Mouse (Mus musculus): Measurements from ENCODE around the gene Mlst8. TPM values are rescaled to one million over a fixed set of nuclear protein-coding genes. Genes with fewer than 3 reads are reported as not detected.
"Not testable (repeated sequence)": the region's sequence is repeated elsewhere in the genome, so short reads cannot be mapped to it uniquely, and the experiment has no call there.

Gene Mlst8
- polyA plus RNA-seq, 1 experiment from 2014 or later, result 13.4 TPM

- no peak for ATAC-seq (ENCODE audit: low FRiP score, low TSS enrichment)
- no peaks in the 10 kb centered on the region for H3K36me3 ChIP-seq (ENCODE audit: control insufficient read depth, insufficient read depth, low read length)
- H3K9ac ChIP-seq (ENCODE audit: low read length), result no peak overlapping the region
- no peak overlapping the region for H3K27ac ChIP-seq (replicated peaks)
- H3K9me3 ChIP-seq (ENCODE audit: control insufficient read depth, low read length), result no peaks in the 10 kb centered on the region
- 0 out of 2 replicates have a peak, but pooled peaks cover 6% of the 10 kb centered on the region for H3K4me1 ChIP-seq (replicated peaks; ENCODE audit: control insufficient read depth, insufficient read depth)
- H3K4me2 ChIP-seq (replicated peaks; ENCODE audit: low read depth), result no peak overlapping the region
- TF ChIP-seq EP300 (optimal IDR thresholded peaks at IDR 0.05) (no peak), CTCF (IDR thresholded peaks at IDR 0.05; ENCODE audit: low read depth) (no peak)
- DNase-seq (ENCODE audit: low spot score), result no peak
- WGBS, result 91% methylated on average over 5 of the region's 5 CpGs
- no peak overlapping the region for H3K4me3 ChIP-seq (ENCODE audit: low read depth, low read length)
- H3K27me3 ChIP-seq (ENCODE audit: control insufficient read depth, insufficient read depth, low read length), result no peaks in the 10 kb centered on the region
These were observed 10.1 kb downstream of the Mlst8 start for GRCm38 (mm10) chr17:24468636-24469246.

- H3K4me1 ChIP-seq (replicated peaks; ENCODE audit: control insufficient read depth, insufficient read depth), result no peaks in the 10 kb centered on the region
- no peaks in the 10 kb centered on the region for H3K27me3 ChIP-seq (ENCODE audit: control insufficient read depth, insufficient read depth, low read length)
- peak; percentile 47; the same call in 1 of the 2 replicates for ATAC-seq (ENCODE audit: low FRiP score, low TSS enrichment)
- H3K4me2 ChIP-seq (replicated peaks; ENCODE audit: low read depth), result no peak overlapping the region
- peak; percentile 27 for TF ChIP-seq CTCF (IDR thresholded peaks at IDR 0.05; ENCODE audit: low read depth)
- TF ChIP-seq EP300 (optimal IDR thresholded peaks at IDR 0.05), result no peak
- no peaks in the 10 kb centered on the region for H3K36me3 ChIP-seq (ENCODE audit: control insufficient read depth, insufficient read depth, low read length)
- DNase-seq (ENCODE audit: low spot score), result no peak
- H3K4me3 ChIP-seq (ENCODE audit: low read depth, low read length), result no peak overlapping the region
- 53% methylated on average over 6 of the region's 6 CpGs for WGBS
- no peak overlapping the region for H3K9ac ChIP-seq (ENCODE audit: low read length)
- H3K27ac ChIP-seq (replicated peaks), result no peak overlapping the region
- H3K9me3 ChIP-seq (ENCODE audit: control insufficient read depth, low read length), result no peaks in the 10 kb centered on the region
These were observed 15.3 kb downstream of the Mlst8 start for GRCm38 (mm10) chr17:24463374-24464133.

- 76% methylated on average over 1 of the region's 1 CpGs for WGBS
- no peaks in the 10 kb centered on the region for H3K27me3 ChIP-seq (ENCODE audit: control insufficient read depth, insufficient read depth, low read length)
- H3K27ac ChIP-seq (replicated peaks), result no peak overlapping the region
- H3K9ac ChIP-seq (ENCODE audit: low read length), result no peak overlapping the region
- no peak overlapping the region for H3K4me2 ChIP-seq (replicated peaks; ENCODE audit: low read depth)
- no peak for DNase-seq (ENCODE audit: low spot score)
- H3K4me3 ChIP-seq (ENCODE audit: low read depth, low read length), result no peak overlapping the region
- H3K36me3 ChIP-seq (ENCODE audit: control insufficient read depth, insufficient read depth, low read length), result no peaks in the 10 kb centered on the region
- no peak for ATAC-seq (ENCODE audit: low FRiP score, low TSS enrichment)
- TF ChIP-seq CTCF (IDR thresholded peaks at IDR 0.05; ENCODE audit: low read depth) (no peak), EP300 (optimal IDR thresholded peaks at IDR 0.05) (no peak)
- no peaks in the 10 kb centered on the region for H3K9me3 ChIP-seq (ENCODE audit: control insufficient read depth, low read length)
- H3K4me1 ChIP-seq (replicated peaks; ENCODE audit: control insufficient read depth, insufficient read depth), result no peaks in the 10 kb centered on the region
These were observed 15.9 kb downstream of the Mlst8 start for GRCm38 (mm10) chr17:24462932-24463331.

GRCm38 (mm10) chr17:24461580-24461979 lies 17.3 kb downstream of the Mlst8 start:
- ATAC-seq (ENCODE audit: low FRiP score, low TSS enrichment), result peak; percentile 58; the same call in 1 of the 2 replicates
- H3K9ac ChIP-seq (ENCODE audit: low read length), result no peak overlapping the region
- no peaks in the 10 kb centered on the region for H3K9me3 ChIP-seq (ENCODE audit: control insufficient read depth, low read length)
- H3K27ac ChIP-seq (replicated peaks), result no peak overlapping the region
- TF ChIP-seq CTCF (IDR thresholded peaks at IDR 0.05; ENCODE audit: low read depth) (peak; percentile 76), EP300 (optimal IDR thresholded peaks at IDR 0.05) (no peak)
- no peaks in the 10 kb centered on the region for H3K4me1 ChIP-seq (replicated peaks; ENCODE audit: control insufficient read depth, insufficient read depth)
- H3K4me2 ChIP-seq (replicated peaks; ENCODE audit: low read depth), result no peak overlapping the region
- H3K36me3 ChIP-seq (ENCODE audit: control insufficient read depth, insufficient read depth, low read length), result no peaks in the 10 kb centered on the region
- WGBS, result 77% methylated on average over 2 of the region's 2 CpGs
- peak; percentile 52 for DNase-seq (ENCODE audit: low spot score)
- no peak overlapping the region for H3K4me3 ChIP-seq (ENCODE audit: low read depth, low read length)
- no peaks in the 10 kb centered on the region for H3K27me3 ChIP-seq (ENCODE audit: control insufficient read depth, insufficient read depth, low read length)

GRCm38 (mm10) chr17:24455523-24456206 lies 23.2 kb downstream of the Mlst8 start:
- H3K27me3 ChIP-seq (ENCODE audit: control insufficient read depth, insufficient read depth, low read length); H3K4me1 ChIP-seq (replicated peaks; ENCODE audit: control insufficient read depth, insufficient read depth); H3K9ac ChIP-seq (ENCODE audit: low read length); ATAC-seq (ENCODE audit: low FRiP score, low TSS enrichment); H3K9me3 ChIP-seq (ENCODE audit: control insufficient read depth, low read length); H3K36me3 ChIP-seq (ENCODE audit: control insufficient read depth, insufficient read depth, low read length); H3K4me3 ChIP-seq (ENCODE audit: low read depth, low read length); DNase-seq (ENCODE audit: low spot score): not testable (repeated sequence)
- H3K4me2 ChIP-seq (replicated peaks; ENCODE audit: low read depth), result peak overlapping the region; percentile 37
- peak overlapping the region; percentile 58 for H3K27ac ChIP-seq (replicated peaks)
- WGBS, result 45% methylated on average over 10 of the region's 10 CpGs
